Mouse (Mus musculus) frontal cortex, postnatal 25 days (tissue): ENCODE results near the gene Fan1.

ENCODE experiments used
- DNase-seq, 2 experiments: peaks; one replicate each; pipeline ENCODE4 v3.0.0; 2022; ENCODE audit warnings: low spot score in 2 of 2

The Fan1 gene

GRCm38 (mm10) chr7:64332686-64333085 is 41.2 kb downstream of the Fan1 start:
- DNase-seq, result no peak

DNA sequence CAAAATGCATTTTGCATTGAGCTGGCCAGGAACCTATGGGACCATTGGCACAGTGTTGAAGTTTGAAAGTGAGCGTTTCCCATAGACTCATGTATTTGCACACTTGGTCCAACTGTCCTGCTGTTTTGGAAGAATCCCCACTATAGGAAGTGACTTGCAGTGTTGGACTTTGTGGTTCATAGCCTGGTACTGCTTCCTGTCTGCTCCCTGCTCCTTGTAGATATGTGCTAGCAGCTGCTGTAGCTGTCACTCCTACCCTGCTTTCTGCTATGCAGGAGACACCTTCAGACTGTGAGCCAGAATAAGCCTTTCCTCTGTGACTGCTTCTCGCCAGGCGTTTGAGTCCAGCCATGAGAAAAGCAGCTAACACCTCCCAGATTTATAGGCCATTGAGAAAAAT is 42.6 kb downstream of the Fan1 start:
- DNase-seq, result no peak

- no peak for DNase-seq
Measured at GRCm38 (mm10) chr7:64327486-64327885, 46.4 kb downstream of the Fan1 start.

GRCm38 (mm10) chr7:64326892-64327291 is 47.0 kb downstream of the Fan1 start:
- DNase-seq, result peak; percentile 84 to 86

GRCm38 (mm10) chr7:64321658-64322057 is 52.2 kb downstream of the Fan1 start:
- DNase-seq, result no peak

- no peak for DNase-seq
Measured at GRCm38 (mm10) chr7:64321125-64321524, 52.8 kb downstream of the Fan1 start.

DNA sequence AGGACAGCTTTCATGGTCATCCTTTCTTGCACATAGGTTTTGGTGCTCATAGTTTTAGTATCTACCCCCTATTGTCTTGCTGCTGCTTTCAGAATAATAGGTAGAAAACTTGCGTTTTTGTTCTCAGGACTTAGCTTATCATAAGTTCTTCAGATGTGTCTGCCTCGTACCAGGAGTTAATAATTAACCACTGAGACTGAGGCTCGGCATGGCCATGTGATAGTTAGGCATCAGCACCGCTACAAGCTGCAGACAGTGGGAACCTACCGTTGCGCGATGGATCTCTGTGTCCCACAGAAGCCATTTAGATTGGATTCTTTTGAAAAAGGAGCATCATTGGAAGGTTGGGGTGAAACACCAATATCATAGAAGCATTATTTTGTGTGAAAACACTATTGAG is 61.1 kb downstream of the Fan1 start:
- no peak for DNase-seq

DNA sequence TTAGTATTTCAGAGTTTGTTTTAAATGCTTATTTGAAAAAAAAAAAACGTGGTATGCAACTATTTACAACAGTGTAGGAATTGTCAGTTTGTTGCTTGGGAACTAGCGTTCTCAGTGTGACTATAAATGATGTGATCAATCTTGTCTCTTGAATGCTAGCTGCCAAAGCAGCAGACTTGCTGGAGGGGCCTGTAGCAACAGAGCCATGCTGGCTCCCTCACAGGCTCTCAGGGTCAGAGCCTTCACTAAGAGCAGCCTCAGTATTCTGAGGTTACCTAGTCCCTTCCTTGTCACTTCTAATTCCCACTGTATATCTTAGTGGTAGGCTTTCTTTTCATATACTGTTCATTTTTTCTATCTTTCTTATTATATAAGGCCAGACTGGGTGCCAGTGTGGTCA is 63.1 kb downstream of the Fan1 start:
- DNase-seq, result no peak

GRCm38 (mm10) chr7:64310241-64310640 is 63.7 kb downstream of the Fan1 start:
- DNase-seq, result no peak
